In the genomic region with DNA sequence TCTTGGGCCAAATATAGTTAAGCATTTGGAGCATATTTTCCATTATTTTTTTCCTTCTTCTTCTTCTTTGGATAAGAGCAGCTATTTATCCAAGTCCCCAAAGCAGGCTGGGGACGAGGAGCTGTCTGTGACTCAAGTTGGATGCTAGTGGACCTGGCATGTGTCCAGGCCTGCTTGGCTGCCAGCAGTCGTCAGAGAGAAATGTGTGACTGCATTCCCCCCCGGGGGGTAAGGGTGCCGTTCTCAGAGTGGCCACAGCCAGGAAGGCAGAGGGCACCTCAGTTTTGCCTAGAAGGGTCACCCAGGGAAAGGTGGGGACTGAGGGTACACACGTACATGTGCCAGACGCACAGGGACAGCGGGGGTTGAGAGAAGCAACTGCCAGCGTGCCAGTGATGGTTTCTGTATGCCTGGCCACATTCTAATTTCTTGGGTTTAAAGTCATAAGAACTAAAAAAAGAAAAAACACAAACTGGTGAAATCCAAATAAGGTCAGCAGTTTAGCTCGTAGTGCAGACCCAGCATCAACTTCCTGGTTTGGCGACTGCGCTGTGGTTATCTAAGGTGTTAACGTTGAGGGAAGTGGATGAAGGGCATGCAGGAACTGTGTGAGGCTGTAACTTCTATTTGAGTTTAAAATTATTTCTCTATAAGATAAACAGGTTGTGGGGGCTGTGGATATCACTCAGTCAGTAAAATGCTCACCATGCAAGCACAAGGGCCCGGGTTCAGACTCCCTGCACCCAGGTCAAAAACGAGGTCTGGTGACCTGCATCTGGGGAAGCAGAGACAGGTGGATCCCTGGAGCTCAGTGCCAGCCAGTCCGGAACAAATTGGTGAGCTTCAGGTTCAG, we compare ENCODE assay signal across 9 mouse cellular contexts. TPM values are rescaled to one million over a fixed set of nuclear protein-coding genes. Genes with fewer than 3 reads are reported as not detected.
A peak's percentile ranks its signal among the peaks of the same experiment; 100 is the strongest.
DNase-seq lines count a peak whose midpoint lies in the region; ATAC-seq lines count a peak whose summit lies in the region.
"Had no signal": no experiment of that assay in that cellular context is flagged by ENCODE, and none has a peak within 500 bp of the region (broad histone marks: within the 10 kb centered on the region; RNA-seq: fewer than 3 reads in every experiment).

No protein-coding gene starts in this region.

- DNase-seq in cerebellum, adult 11 months: peak; percentile 52
- peak; percentile 91 for DNase-seq in adrenal gland, adult 2 months
- DNase-seq in frontal cortex, postnatal 10 days (ENCODE audit: low spot score in 2 of 2): peak; percentile 56 to 63
- DNase-seq in heart, postnatal 4 days: peak; percentile 92
- DNase-seq in left cerebral cortex, postnatal 14 days (ENCODE audit: low spot score in 2 of 2): peak; percentile 65 to 74
- DNase-seq in right cerebral cortex, postnatal 4 days: peak; percentile 73
- DNase-seq in B cell, adult 2 months: no peak

- ATAC-seq in cerebellum, adult (ENCODE audit: insufficient number of reproducible peaks, low FRiP score, low TSS enrichment): no peak; the same call in 1 of the 2 replicates

- intact Hi-C loops in left cerebral cortex, postnatal 14 days (cut with DNase I): no loop called here

RNA-seq across cellular contexts. Expression of a gene that starts 6.3 kb away (rescaled TPM):
- 10 to 100 TPM in 1 of 2 experiments, 1 to 10 TPM in 1; 7.5 to 20.4 TPM for total RNA-seq in adrenal gland, adult 2 months (2021)
- polyA plus RNA-seq in adrenal gland, adult 2 months (2012; rRNA removed): 19.2 and 23.2 TPM in 2 replicates
- 10 to 100 TPM in 1 of 2 experiments, 1 to 10 TPM in 1; 10.0 to 10.7 TPM for total RNA-seq in heart, postnatal 4 days (2021)
- 1 to 10 TPM; 2.6 to 3.3 TPM for total RNA-seq in left cerebral cortex, postnatal 14 days (2021)

RNA-seq across cellular contexts. Expression of a gene that starts 13.1 kb away (rescaled TPM):
- total RNA-seq in adrenal gland, adult 2 months (2021): under 1 TPM in 1 of 2 experiments, not detected in 1; 0.97 TPM
- 0.44 and 0.77 TPM in 2 replicates for polyA plus RNA-seq in adrenal gland, adult 2 months (2012; rRNA removed)
- 1 to 10 TPM; 1.1 to 1.2 TPM for total RNA-seq in heart, postnatal 4 days (2021)
- under 1 TPM in 1 of 2 experiments, not detected in 1; 0.15 TPM for total RNA-seq in left cerebral cortex, postnatal 14 days (2021)

RNA-seq across cellular contexts. Expression of a gene that starts 18.2 kb away (rescaled TPM):
- total RNA-seq in adrenal gland, adult 2 months (2021): under 1 TPM in 1 of 2 experiments, not detected in 1; 0.43 TPM
- not detected in 2 replicates for polyA plus RNA-seq in adrenal gland, adult 2 months (2012; rRNA removed)
- not detected for total RNA-seq in heart, postnatal 4 days (2021)
- total RNA-seq in left cerebral cortex, postnatal 14 days (2021): not detected
- polyA plus RNA-seq: embryonic facial prominence, embryonic 11.5 days had no signal

RNA-seq across cellular contexts. Expression of a gene that starts 31.0 kb away (rescaled TPM):
- 10 to 100 TPM; 11.0 to 16.6 TPM for total RNA-seq in adrenal gland, adult 2 months (2021)
- polyA plus RNA-seq in adrenal gland, adult 2 months (2012; rRNA removed): 6.5 and 7.0 TPM in 2 replicates
- 1 to 10 TPM; 7.6 to 8.8 TPM for total RNA-seq in heart, postnatal 4 days (2021)
- 10 to 100 TPM; 16.3 to 18.5 TPM for total RNA-seq in left cerebral cortex, postnatal 14 days (2021)

RNA-seq across cellular contexts. Expression of a gene that starts 43.7 kb away (rescaled TPM):
- total RNA-seq in adrenal gland, adult 2 months (2021): under 1 TPM; 0.45 to 0.84 TPM
- 0.73 and 1.3 TPM in 2 replicates for polyA plus RNA-seq in adrenal gland, adult 2 months (2012; rRNA removed)
- total RNA-seq in heart, postnatal 4 days (2021): under 1 TPM in 1 of 2 experiments, not detected in 1; 0.36 TPM
- 1 to 10 TPM; 3.3 to 3.7 TPM for total RNA-seq in left cerebral cortex, postnatal 14 days (2021)
- polyA plus RNA-seq: embryonic facial prominence, embryonic 11.5 days had no signal

Comparison
In these comparisons a context has a peak if more than half of its experiments do, and no peak if none do; other contexts are left out.
1. DNase-seq: peak in cerebellum, adult 11 months (single experiment), adrenal gland, adult 2 months (single experiment), frontal cortex, postnatal 10 days (2 of 2), heart, postnatal 4 days (single experiment), left cerebral cortex, postnatal 14 days (2 of 2) and right cerebral cortex, postnatal 4 days (single experiment); none in B cell, adult 2 months (0 of 2).